Mouse (Mus musculus) liver, embryonic 18 days (tissue): ENCODE measurements around the gene Ttc37. TPM values are rescaled to one million over a fixed set of nuclear protein-coding genes. Genes with fewer than 3 reads are reported as not detected.

Experiments
- polyA plus RNA-seq: library from polyadenylated mRNA; depleted of rRNA; stranded (reverse); fragments of >200 nt; gene quantifications from 2 replicates; pipeline ENCODE4 v1.2.3, GENCODE M21; 2012; rRNA removed

The Ttc37 gene
- 4.9 and 5.2 TPM in 2 replicates for polyA plus RNA-seq

GRCm38 (mm10) chr13:76098493-76099303 lies at the start of gene Ttc37, which contains the start of gene Arsk:
Gene Ttc37, plus strand, starts transcription at chr13:76098734.
Gene Arsk, minus strand, starts transcription at chr13:76098660.

GRCm38 (mm10) chr13:76056896-76057266 lies 41.7 kb upstream of the Ttc37 start, which contains the start of gene Gpr150:
Gene Gpr150, minus strand, starts transcription at chr13:76056996.

Other genes with a start within 250 kb of the Ttc37 start
- 2.9 and 3.4 TPM in 2 replicates for gene Rhobtb3, start 154.8 kb upstream of the Ttc37 start, polyA plus RNA-seq
- 0.02 TPM in 1 of 2 replicates, not detected in the other for gene Spata9, start 131.6 kb upstream of the Ttc37 start, polyA plus RNA-seq
- 17.3 and 17.5 TPM in 2 replicates for gene Rfesd, start 80.0 kb upstream of the Ttc37 start, polyA plus RNA-seq
- gene Gpr150, start 41.7 kb upstream of the Ttc37 start, polyA plus RNA-seq = 0.31 and 0.37 TPM in 2 replicates
- gene Arsk, start 74 bp upstream of the Ttc37 start, polyA plus RNA-seq = 2.7 and 2.9 TPM in 2 replicates
- gene Fam81b, start 206.3 kb downstream of the Ttc37 start, polyA plus RNA-seq = not detected in 2 replicates